Mouse (Mus musculus) colon, adult 2 months (tissue): Measurements from ENCODE around the gene Drd3. TPM values are rescaled to one million over a fixed set of nuclear protein-coding genes. Genes with fewer than 3 reads are reported as not detected.

Experiments used
- polyA plus RNA-seq: library from polyadenylated mRNA; depleted of rRNA; stranded (reverse); fragments of >200 nt; gene quantifications from 2 replicates; pipeline ENCODE4 v1.2.3, GENCODE M21; 2012; rRNA removed

Drd3 gene
- 0.31 and 0.58 TPM in 2 replicates for polyA plus RNA-seq

GRCm38 (mm10) chr16:43753751-43754150 is at the start of gene Drd3:
Gene Drd3, plus strand, starts transcription at chr16:43754026.

Other genes starting within 250 kb of the Drd3 start
- gene Tigit, start 89.9 kb upstream of the Drd3 start, polyA plus RNA-seq: 1.5 and 2.1 TPM in 2 replicates
- gene Ccdc191, start 135.8 kb downstream of the Drd3 start, polyA plus RNA-seq: 3.9 and 8.1 TPM in 2 replicates
- 8.1 and 9.6 TPM in 2 replicates for gene Qtrt2, start 172.8 kb downstream of the Drd3 start, polyA plus RNA-seq
- 4.0 and 4.1 TPM in 2 replicates for gene Zdhhc23, start 225.8 kb downstream of the Drd3 start, polyA plus RNA-seq